Mouse (Mus musculus) olfactory bulb, adult 2 months (tissue): Measurements from ENCODE around the gene Prkcb.

Experiments
- CTCF ChIP-seq: fragments of 200-500 bp; IDR thresholded peaks from 2 replicates; pipeline ENCODE4 v1.5.1; 2012; ENCODE audit warnings: low read depth, mild to moderate bottlenecking, low read length, moderate library complexity; ENCODE audit not compliant: insufficient read depth
- POLR2A ChIP-seq: fragments of 200-500 bp; IDR thresholded peaks from 2 replicates; pipeline ENCODE4 v1.6.1; 2012; ENCODE audit warnings: mild to moderate bottlenecking, low read depth, low read length, moderate library complexity; ENCODE audit not compliant: insufficient read depth

DNA sequence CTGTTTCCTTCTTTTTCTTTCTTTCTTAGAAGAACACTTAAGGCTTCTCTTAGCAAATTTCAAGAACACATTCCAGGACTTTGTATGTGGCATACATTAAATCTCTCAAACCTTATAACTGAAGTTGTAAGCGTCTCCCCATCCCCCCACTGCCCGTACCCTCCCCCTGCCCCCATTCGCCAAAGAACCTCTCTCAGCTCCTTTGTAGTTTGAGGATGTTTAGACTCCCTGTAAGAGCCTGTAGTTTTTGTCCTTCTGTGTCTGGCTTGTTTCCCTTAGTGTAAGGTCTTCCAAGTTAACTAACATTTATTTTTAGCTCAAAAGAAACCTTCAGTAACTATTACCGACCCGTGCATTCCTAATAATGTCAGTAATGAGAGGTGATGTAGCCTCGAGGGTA, 270.4 kb downstream of the Prkcb start:
- TF ChIP-seq CTCF (no peak), POLR2A (no peak)
